Mouse (Mus musculus): Measurements from ENCODE around the gene Cdk19. TPM values are rescaled to one million over a fixed set of nuclear protein-coding genes. Genes with fewer than 3 reads are reported as not detected.

Gene Cdk19
- polyA plus RNA-seq, 1 experiment from 2014 or later, result 15.7 TPM

DNA sequence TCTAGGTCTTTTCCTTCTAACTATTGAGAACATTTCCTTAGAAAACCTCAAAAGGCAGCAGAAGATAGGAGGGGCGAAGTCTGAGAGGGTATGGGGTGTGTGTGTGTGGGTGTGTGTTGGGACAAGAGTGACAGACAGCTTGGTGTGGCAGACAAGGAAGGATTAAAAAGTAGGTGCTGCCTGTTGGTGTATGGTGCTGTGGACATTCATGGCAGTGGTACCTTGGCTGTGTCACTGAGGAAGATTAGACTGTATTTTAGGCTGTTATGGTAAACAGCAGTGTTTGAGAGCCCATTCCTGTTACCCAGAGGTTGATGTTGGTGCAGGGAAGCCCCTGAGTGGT is 128.5 kb downstream of the Cdk19 start:
- H3K9me3 ChIP-seq (ENCODE audit: control insufficient read depth, low read length), result no peaks in the 10 kb centered on the region
- no peaks in the 10 kb centered on the region for H3K4me1 ChIP-seq (ENCODE audit: control insufficient read depth, insufficient read depth, low read length)
- H3K27me3 ChIP-seq (ENCODE audit: control insufficient read depth, insufficient read depth, low read length), result no peaks in the 10 kb centered on the region
- no peak overlapping the region for H3K27ac ChIP-seq (ENCODE audit: low read depth, low read length)
- H3K4me3 ChIP-seq (ENCODE audit: low read depth, low read length), result no peak overlapping the region
- H3K4me2 ChIP-seq (ENCODE audit: low read depth, low read length), result no peak overlapping the region
- WGBS, result 100% methylated on average over 1 of the region's 1 CpGs
- H3K9ac ChIP-seq (replicated peaks; ENCODE audit: low read depth, low read length), result no peak overlapping the region
- no peaks in the 10 kb centered on the region for H3K36me3 ChIP-seq (ENCODE audit: control insufficient read depth, insufficient read depth, low read length)
- no peak for ATAC-seq (ENCODE audit: low read depth)

DNA sequence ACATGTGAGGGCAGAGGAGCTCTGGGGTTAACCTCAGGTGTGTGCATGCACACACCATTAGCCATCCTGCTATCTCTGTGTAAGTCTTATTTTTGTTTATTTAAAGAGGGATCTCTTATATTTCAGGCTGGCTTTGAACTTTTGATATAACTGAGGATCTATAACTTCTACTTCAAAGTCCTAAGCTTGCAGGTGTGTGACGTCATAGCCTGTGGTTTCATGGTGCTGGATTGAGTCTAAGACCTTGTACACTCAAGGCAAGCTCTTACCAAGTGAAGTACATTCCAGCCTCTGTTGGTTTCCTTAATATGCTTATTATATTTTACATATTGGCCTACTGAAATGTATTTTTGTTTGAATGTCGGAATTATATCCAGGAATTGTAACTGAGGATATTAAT is 129.8 kb downstream of the Cdk19 start:
- 90% methylated on average over 2 of the region's 2 CpGs for WGBS
- no peaks in the 10 kb centered on the region for H3K9me3 ChIP-seq (ENCODE audit: control insufficient read depth, low read length)
- H3K27ac ChIP-seq (ENCODE audit: low read depth, low read length), result no peak overlapping the region
- no peaks in the 10 kb centered on the region for H3K27me3 ChIP-seq (ENCODE audit: control insufficient read depth, insufficient read depth, low read length)
- 0 out of 2 replicates have a peak, but pooled peaks cover 4% of the 10 kb centered on the region for H3K36me3 ChIP-seq (ENCODE audit: control insufficient read depth, insufficient read depth, low read length)
- no peak for ATAC-seq (ENCODE audit: low read depth)
- no peak overlapping the region for H3K9ac ChIP-seq (replicated peaks; ENCODE audit: low read depth, low read length)
- H3K4me3 ChIP-seq (ENCODE audit: low read depth, low read length), result no peak overlapping the region
- no peaks in the 10 kb centered on the region for H3K4me1 ChIP-seq (ENCODE audit: control insufficient read depth, insufficient read depth, low read length)
- no peak overlapping the region for H3K4me2 ChIP-seq (ENCODE audit: low read depth, low read length)

DNA sequence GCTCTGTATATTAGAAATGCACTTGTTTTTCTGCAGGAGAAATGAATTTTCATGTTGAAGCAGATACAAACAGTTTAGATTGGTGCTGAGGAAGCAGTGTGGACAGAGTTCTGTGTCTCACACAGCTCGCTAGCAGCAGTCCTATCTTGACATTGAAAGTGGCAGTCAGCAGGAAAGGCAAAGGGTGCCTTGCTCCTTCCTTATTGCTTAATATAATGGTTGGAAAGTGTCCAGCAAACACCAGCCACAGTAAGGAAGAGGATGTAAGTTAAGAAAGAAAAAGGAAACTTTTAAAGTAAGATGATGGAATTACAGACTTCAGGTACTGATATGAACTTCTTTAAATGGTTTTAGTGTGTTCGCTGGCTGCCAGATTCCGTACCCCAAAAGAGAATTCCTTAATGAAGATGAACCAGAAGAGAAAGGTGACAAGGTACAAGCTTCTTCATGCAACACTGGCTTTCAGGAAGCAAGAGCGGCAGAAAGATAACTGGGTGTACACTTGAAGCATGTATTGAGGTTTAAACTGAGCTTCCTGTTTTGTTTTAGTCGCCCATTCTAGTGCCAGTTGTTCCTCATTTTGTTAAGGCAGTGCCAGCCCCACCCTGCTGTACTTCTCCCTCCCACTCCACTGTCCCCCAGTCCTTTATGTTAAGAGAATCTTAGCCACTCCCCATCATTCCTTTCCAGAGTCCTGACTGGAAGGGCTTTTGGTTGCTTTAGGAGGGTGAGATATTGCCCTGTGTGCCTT is 137.3 kb downstream of the Cdk19 start:
- 89% methylated on average over 5 of the region's 5 CpGs for WGBS
- Histone ChIP-seq H3K36me3 (ENCODE audit: control insufficient read depth, insufficient read depth, low read length) (peaks cover 14% of the 10 kb centered on the region; the same call in 1 of the 2 replicates), H3K4me1 (ENCODE audit: control insufficient read depth, insufficient read depth, low read length) (no peaks in the 10 kb centered on the region), H3K4me2 (ENCODE audit: low read depth, low read length) (no peak overlapping the region), H3K9me3 (ENCODE audit: control insufficient read depth, low read length) (no peaks in the 10 kb centered on the region), H3K4me3 (ENCODE audit: low read depth, low read length) (no peak overlapping the region), H3K9ac (replicated peaks; ENCODE audit: low read depth, low read length) (no peak overlapping the region), H3K27ac (ENCODE audit: low read depth, low read length) (no peak overlapping the region), H3K27me3 (ENCODE audit: control insufficient read depth, insufficient read depth, low read length) (no peaks in the 10 kb centered on the region)
- no peak for ATAC-seq (ENCODE audit: low read depth)

DNA sequence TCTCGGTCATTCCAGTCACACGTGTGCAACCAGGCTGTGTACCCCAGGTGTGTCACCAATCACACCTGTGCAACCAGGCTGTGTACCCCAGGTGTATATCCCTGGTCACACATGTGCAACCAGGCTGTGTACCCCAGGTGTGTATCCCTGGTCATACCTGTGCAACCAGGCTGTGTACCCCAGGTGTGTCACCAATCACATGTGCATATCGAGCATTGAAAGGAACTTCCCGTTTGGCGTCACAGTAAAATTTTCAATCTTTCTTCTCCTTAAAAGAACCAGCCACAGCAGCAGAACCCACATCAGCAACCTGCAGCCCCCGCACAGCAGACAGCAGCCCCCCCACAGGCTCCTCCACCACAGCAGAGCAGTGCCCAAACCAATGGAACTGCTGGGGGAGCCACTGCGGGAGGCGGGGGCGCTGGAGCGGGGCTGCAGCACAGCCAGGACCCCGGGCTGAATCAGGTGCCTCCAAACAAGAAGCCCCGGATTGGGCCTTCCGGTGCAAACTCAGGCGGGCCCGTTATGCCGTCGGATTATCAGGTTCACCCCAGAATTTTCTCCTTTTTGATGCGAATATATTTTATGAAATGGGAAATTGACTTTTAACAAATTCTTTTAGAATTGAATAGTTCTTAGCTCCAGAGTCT is 138.2 kb downstream of the Cdk19 start:
- Histone ChIP-seq H3K27me3 (ENCODE audit: control insufficient read depth, insufficient read depth, low read length) (no peaks in the 10 kb centered on the region), H3K4me1 (ENCODE audit: control insufficient read depth, insufficient read depth, low read length) (no peaks in the 10 kb centered on the region), H3K4me3 (ENCODE audit: low read depth, low read length) (no peak overlapping the region), H3K9me3 (ENCODE audit: control insufficient read depth, low read length) (no peaks in the 10 kb centered on the region), H3K9ac (replicated peaks; ENCODE audit: low read depth, low read length) (no peak overlapping the region), H3K27ac (ENCODE audit: low read depth, low read length) (no peak overlapping the region), H3K4me2 (ENCODE audit: low read depth, low read length) (no peak overlapping the region), H3K36me3 (ENCODE audit: control insufficient read depth, insufficient read depth, low read length) (peaks cover 14% of the 10 kb centered on the region; the same call in 1 of the 2 replicates)
- no peak for ATAC-seq (ENCODE audit: low read depth)
- 97% methylated on average over 18 of the region's 18 CpGs for WGBS

DNA sequence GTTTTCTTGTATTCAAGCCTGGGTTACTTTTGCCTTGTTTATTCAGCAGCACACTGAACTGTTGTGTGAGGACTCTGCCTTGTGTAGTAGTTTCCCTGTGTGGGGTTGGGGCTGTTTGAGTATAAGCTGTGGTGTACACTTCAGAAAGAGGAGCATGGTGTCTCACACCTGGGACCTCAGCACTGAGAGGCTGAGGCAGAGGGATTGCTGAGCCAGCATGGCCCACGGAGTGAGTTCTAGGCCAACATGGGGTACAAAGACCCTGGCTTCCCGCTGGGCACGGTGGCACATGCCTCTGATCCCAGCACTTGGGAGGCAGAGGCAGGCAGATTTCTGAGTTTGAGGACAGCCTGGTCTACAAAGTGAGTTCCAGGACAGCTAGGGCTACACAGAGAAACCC is 139.3 kb downstream of the Cdk19 start:
- Histone ChIP-seq H3K27ac (ENCODE audit: low read depth, low read length) (no peak overlapping the region), H3K4me1 (ENCODE audit: control insufficient read depth, insufficient read depth, low read length) (no peaks in the 10 kb centered on the region), H3K9ac (replicated peaks; ENCODE audit: low read depth, low read length) (no peak overlapping the region), H3K9me3 (ENCODE audit: control insufficient read depth, low read length) (no peaks in the 10 kb centered on the region), H3K27me3 (ENCODE audit: control insufficient read depth, insufficient read depth, low read length) (no peaks in the 10 kb centered on the region), H3K4me2 (ENCODE audit: low read depth, low read length) (no peak overlapping the region), H3K36me3 (ENCODE audit: control insufficient read depth, insufficient read depth, low read length) (peaks cover 11% of the 10 kb centered on the region; the same call in 1 of the 2 replicates), H3K4me3 (ENCODE audit: low read depth, low read length) (no peak overlapping the region)
- no peak for ATAC-seq (ENCODE audit: low read depth)
- WGBS, result 100% methylated on average over 3 of the region's 3 CpGs

DNA sequence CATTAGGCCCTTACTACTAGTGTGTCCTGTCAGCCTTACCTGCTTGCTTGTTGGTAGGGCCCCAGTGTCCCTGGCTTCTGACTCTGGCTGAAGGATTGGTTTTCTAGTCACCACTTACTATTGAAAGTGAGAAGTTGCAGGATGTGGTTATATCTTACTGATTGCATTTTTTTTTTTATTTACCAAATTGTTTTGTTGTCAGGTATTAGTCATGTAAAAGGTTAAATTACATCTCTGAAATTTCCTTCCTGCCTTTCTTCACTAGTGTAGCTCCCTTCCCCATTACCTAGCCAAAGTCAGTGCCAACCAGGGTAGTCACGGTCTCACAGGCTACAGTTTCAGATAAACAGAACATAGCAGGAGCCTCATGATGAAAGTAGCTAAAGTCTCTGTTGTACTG is 139.9 kb downstream of the Cdk19 start:
- Histone ChIP-seq H3K4me2 (ENCODE audit: low read depth, low read length) (no peak overlapping the region), H3K4me3 (ENCODE audit: low read depth, low read length) (no peak overlapping the region), H3K27me3 (ENCODE audit: control insufficient read depth, insufficient read depth, low read length) (no peaks in the 10 kb centered on the region), H3K9ac (replicated peaks; ENCODE audit: low read depth, low read length) (no peak overlapping the region), H3K9me3 (ENCODE audit: control insufficient read depth, low read length) (no peaks in the 10 kb centered on the region), H3K36me3 (ENCODE audit: control insufficient read depth, insufficient read depth, low read length) (peaks cover 11% of the 10 kb centered on the region; the same call in 1 of the 2 replicates), H3K4me1 (ENCODE audit: control insufficient read depth, insufficient read depth, low read length) (no peaks in the 10 kb centered on the region), H3K27ac (ENCODE audit: low read depth, low read length) (no peak overlapping the region)
- WGBS, result 93% methylated on average over 1 of the region's 1 CpGs
- ATAC-seq (ENCODE audit: low read depth), result no peak

DNA sequence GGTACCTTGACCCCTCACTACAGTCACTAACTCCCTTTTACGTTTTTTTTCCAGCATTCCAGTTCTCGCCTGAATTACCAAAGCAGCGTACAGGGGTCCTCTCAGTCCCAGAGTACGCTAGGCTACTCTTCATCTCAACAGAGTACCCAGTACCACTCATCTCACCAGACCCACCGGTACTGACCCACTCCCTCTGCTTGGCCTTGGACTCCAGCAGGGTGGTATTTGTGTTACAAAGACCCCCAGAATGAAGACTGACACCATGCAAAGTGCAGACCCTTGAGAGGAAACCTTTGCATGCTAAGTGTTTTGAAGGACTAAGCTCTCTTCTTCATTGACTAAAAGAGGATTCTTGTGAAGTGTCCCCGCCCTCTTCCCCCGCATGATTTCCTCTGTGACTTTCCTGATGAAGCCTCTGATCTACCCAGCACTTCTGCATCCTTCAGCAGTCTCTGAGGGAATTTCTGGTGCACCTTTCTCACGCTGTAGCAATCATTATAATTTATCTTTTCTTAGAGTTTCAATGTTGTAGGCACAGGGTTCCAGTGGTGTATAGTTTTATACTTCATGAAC is 140.3 kb downstream of the Cdk19 start:
- Histone ChIP-seq H3K4me2 (ENCODE audit: low read depth, low read length) (no peak overlapping the region), H3K27me3 (ENCODE audit: control insufficient read depth, insufficient read depth, low read length) (no peaks in the 10 kb centered on the region), H3K4me3 (ENCODE audit: low read depth, low read length) (no peak overlapping the region), H3K27ac (ENCODE audit: low read depth, low read length) (no peak overlapping the region), H3K36me3 (ENCODE audit: control insufficient read depth, insufficient read depth, low read length) (peaks cover 11% of the 10 kb centered on the region; the same call in 1 of the 2 replicates), H3K9me3 (ENCODE audit: control insufficient read depth, low read length) (no peaks in the 10 kb centered on the region), H3K9ac (replicated peaks; ENCODE audit: low read depth, low read length) (no peak overlapping the region), H3K4me1 (ENCODE audit: control insufficient read depth, insufficient read depth, low read length) (no peaks in the 10 kb centered on the region)
- WGBS, result 72% methylated on average over 8 of the region's 8 CpGs
- no peak for ATAC-seq (ENCODE audit: low read depth)

DNA sequence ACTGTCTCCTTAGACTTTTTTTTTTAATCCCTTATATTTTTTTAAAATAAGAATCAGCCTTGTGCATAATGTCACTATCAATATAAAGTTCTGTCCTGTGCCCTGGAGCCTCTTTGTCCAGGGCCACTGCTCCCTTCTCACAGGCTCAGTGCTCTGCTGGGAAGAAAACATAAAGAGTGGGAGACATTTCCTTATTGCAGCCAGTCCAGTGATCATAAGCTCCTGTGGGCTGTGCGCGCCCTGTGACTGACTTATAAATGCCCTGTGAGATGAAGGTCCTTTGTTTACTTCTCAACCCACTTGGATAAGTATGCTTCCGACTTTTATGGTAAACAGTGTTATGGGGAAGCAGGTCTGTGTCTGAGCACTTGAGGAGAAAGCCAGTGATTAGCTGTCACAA is 142.2 kb downstream of the Cdk19 start:
- no peak for ATAC-seq (ENCODE audit: low read depth)
- 92% methylated on average over 3 of the region's 3 CpGs for WGBS
- Histone ChIP-seq H3K27ac (ENCODE audit: low read depth, low read length) (no peak overlapping the region), H3K9me3 (ENCODE audit: control insufficient read depth, low read length) (no peaks in the 10 kb centered on the region), H3K27me3 (ENCODE audit: control insufficient read depth, insufficient read depth, low read length) (no peaks in the 10 kb centered on the region), H3K9ac (replicated peaks; ENCODE audit: low read depth, low read length) (no peak overlapping the region), H3K4me3 (ENCODE audit: low read depth, low read length) (no peak overlapping the region), H3K4me2 (ENCODE audit: low read depth, low read length) (no peak overlapping the region), H3K36me3 (ENCODE audit: control insufficient read depth, insufficient read depth, low read length) (peaks cover 5% of the 10 kb centered on the region; the same call in 1 of the 2 replicates), H3K4me1 (ENCODE audit: control insufficient read depth, insufficient read depth, low read length) (no peaks in the 10 kb centered on the region)

DNA sequence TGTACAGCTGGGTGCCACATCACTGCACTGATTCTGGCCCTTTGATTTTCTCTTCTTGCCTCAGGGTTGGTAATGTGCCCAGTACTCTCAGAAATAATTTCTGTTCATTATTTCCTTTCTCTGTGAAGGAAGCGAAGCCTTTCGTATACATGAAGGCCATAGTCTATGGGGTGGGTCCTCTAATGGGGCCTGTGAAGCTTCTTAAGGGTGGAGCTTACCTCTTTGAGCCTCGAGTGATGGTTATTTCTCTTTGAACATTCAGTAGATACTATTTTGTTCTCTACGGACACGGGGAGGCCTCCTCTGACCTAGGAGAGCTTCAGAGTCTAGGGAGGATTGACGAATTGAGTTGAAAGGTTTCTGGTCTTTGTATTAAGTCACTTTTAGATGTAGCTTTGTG is 142.9 kb downstream of the Cdk19 start:
- Histone ChIP-seq H3K27me3 (ENCODE audit: control insufficient read depth, insufficient read depth, low read length) (no peaks in the 10 kb centered on the region), H3K36me3 (ENCODE audit: control insufficient read depth, insufficient read depth, low read length) (peaks cover 5% of the 10 kb centered on the region; the same call in 1 of the 2 replicates), H3K4me2 (ENCODE audit: low read depth, low read length) (no peak overlapping the region), H3K9me3 (ENCODE audit: control insufficient read depth, low read length) (no peaks in the 10 kb centered on the region), H3K4me1 (ENCODE audit: control insufficient read depth, insufficient read depth, low read length) (no peaks in the 10 kb centered on the region), H3K27ac (ENCODE audit: low read depth, low read length) (no peak overlapping the region), H3K9ac (replicated peaks; ENCODE audit: low read depth, low read length) (no peak overlapping the region), H3K4me3 (ENCODE audit: low read depth, low read length) (no peak overlapping the region)
- 85% methylated on average over 6 of the region's 6 CpGs for WGBS
- ATAC-seq (ENCODE audit: low read depth), result no peak

Data from neural tube, embryonic 14.5 days (tissue).